Mouse (Mus musculus) stomach, adult 2 months (tissue): ENCODE results near the gene Srsf1. TPM values are rescaled to one million over a fixed set of nuclear protein-coding genes. Genes with fewer than 3 reads are reported as not detected.

Experiments
- polyA plus RNA-seq: library from polyadenylated mRNA; depleted of rRNA; stranded (reverse); fragments of >200 nt; gene quantifications from 2 replicates; pipeline ENCODE4 v1.2.3, GENCODE M21; 2012; rRNA removed

Srsf1 gene
- 42.6 and 64.7 TPM in 2 replicates for polyA plus RNA-seq

DNA sequence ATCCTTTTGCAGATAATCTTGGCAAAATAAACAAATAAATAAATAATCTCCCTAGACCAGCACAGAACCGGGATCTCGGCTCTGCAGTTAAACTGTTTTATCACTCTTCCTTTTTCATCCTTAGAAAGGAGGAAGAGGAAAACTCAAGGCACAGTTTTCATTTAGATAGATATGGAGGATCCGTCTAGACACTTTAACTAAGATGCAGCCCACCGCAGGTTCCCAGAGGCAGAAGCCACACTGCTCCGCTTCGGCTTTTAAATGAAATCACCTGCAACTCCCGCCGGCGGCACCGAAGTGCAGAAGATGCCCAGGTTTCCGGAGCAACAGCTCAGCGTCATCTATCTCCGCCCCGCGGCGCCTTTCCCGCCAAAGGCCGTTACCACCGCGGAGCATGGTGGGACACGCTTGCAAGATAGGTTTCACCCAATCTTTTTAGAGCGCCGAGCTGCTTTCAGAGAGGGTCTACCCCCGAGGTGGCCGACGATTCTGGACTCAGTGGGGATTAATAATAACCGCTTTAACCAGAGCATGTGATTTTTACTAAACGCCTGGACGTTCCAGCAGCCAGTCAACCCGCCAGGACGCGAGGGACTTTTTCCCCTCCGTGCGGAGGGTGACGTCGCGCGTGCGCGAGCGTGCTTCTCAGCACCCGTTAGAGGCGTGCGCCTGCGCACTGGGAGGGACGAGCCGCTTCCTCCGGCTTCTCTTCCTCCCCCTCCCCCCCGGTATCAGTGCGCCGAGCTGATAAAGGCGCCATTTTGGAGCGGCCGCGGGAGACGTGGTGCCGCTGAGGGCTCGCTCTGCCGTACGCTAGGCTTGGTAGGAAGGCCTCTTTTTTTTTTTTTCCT lies at the start of gene Srsf1:
Srsf1 (plus strand) TSS at position 430 of the 851 bp plus-strand sequence.

DNA sequence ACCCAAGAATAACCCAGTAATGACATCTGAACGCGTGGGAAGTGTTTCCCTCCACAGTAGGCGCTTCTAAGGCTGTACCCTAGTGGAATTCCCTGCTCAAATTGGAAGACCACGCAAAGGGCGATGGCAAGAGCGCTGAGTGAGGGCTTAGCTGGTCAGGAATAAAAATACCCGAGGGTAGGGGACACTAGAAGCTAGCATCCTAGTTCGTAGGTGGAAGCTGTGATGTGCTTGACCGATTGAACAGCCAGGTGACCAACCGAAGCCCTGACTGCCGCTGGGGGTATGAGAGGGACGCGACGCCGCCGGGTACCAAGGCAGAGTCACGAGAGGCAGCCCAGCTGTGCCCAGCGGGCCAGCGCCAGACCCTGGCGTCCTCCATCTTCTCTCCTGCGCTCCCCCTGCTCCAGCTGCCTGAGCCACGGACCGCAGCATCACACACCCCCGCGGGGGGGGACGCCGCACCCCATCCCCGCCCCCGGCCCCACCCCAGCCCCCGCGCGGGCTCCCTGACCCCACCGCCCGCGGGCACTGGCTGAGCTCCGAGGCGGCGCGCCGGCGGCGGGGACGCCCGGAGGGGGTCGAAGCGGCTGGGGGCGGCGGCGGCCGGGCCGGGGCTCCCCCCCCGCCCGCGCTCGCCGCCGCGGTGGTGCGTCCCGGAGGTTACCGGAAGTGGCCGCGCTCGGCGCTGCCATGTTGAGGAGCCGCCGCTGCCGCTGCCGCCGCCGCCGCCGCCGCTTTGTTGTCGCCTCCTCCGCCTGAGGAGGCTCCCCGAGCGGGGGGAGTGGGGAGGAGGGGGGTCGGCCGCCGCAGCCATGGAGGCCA lies 20.6 kb downstream of the Srsf1 start, which contains the start of gene Vezf1:
Vezf1 (plus strand) TSS at position 694 of the 825 bp plus-strand sequence.

DNA sequence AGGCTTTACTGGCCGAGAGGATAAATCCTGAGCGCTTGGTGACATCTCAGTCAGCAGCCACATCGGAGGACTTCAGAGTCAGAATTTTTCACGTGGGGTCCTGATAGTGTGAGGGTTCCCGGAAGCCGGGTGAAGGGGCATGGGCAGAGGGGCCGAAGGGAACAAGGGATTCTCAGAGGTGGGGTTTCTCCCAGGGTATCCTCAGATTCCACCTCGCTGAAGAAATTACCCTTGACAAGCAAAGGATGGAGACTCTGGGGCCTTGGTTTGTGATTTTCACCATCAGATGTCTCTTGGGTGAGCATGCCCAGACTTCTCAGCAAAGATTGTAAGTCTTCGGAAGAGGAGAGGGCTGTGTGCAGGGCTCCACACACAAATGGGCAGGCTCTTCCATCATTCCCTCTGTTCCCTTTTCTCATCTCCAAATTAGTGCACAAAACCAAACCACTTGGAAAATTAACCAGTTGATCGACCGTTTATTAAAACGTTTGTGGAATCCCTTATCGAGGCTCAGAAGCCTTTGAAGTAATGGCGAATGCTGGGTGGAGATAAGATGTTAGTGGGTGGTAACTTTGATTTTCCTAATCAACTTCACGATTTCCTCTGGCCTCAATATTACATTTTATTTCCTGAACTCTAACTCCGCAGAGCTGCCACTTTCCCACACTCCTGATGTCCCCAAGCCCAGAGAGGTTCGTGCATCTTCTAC lies 51.0 kb downstream of the Srsf1 start, which contains the start of gene Cuedc1:
Cuedc1 (plus strand) TSS at position 38 of the 709 bp plus-strand sequence.

Other genes with a start within 250 kb of the Srsf1 start
- gene Lpo, start 219.1 kb upstream of the Srsf1 start, polyA plus RNA-seq = 0.03 and 0.10 TPM in 2 replicates
- 3.6 and 4.6 TPM in 2 replicates for gene Mks1, start 194.2 kb upstream of the Srsf1 start, polyA plus RNA-seq
- not detected in 2 replicates for gene Epx, start 171.8 kb upstream of the Srsf1 start, polyA plus RNA-seq
- not detected in 2 replicates for gene Olfr462, start 155.1 kb upstream of the Srsf1 start, polyA plus RNA-seq
- gene Olfr463, start 150.0 kb upstream of the Srsf1 start, polyA plus RNA-seq = not detected in 2 replicates
- gene Olfr464, start 126.4 kb upstream of the Srsf1 start, polyA plus RNA-seq = not detected in 2 replicates
- gene Dynll2, start 59.8 kb upstream of the Srsf1 start, polyA plus RNA-seq = 36.3 and 56.7 TPM in 2 replicates
- gene Vezf1, start 20.9 kb downstream of the Srsf1 start, polyA plus RNA-seq = 4.4 and 4.7 TPM in 2 replicates
- 16.0 and 24.3 TPM in 2 replicates for gene Cuedc1, start 50.7 kb downstream of the Srsf1 start, polyA plus RNA-seq
- 17.8 and 20.0 TPM in 2 replicates for gene Mrps23, start 157.0 kb downstream of the Srsf1 start, polyA plus RNA-seq
- not detected in 2 replicates for gene Ccdc182, start 246.7 kb downstream of the Srsf1 start, polyA plus RNA-seq